Mouse (Mus musculus) testis, postnatal 10 days (tissue): ENCODE measurements around the gene Rasgef1b.
A peak's percentile ranks its signal among the peaks of the same experiment; 100 is the strongest.

Source experiments
- DNase-seq: peaks from one replicate; pipeline ENCODE4 v3.0.0; 2021; ENCODE audit warnings: low spot score

Gene Rasgef1b

GRCm38 (mm10) chr5:99707261-99707660 is 21.6 kb downstream of the Rasgef1b start:
- DNase-seq = peak; percentile 76

- no peak for DNase-seq
Observed at GRCm38 (mm10) chr5:99701811-99702210, 27.1 kb downstream of the Rasgef1b start.

GRCm38 (mm10) chr5:99694712-99695360 is 34.0 kb downstream of the Rasgef1b start:
- no peak for DNase-seq

- no peak for DNase-seq
Observed at GRCm38 (mm10) chr5:99689909-99690308, 39.0 kb downstream of the Rasgef1b start.

GRCm38 (mm10) chr5:99687894-99688293 is 41.0 kb downstream of the Rasgef1b start:
- DNase-seq = no peak

GRCm38 (mm10) chr5:99684023-99684422 is 44.8 kb downstream of the Rasgef1b start:
- no peak for DNase-seq

GRCm38 (mm10) chr5:99669971-99670571 is 58.8 kb downstream of the Rasgef1b start:
- DNase-seq = no peak

- DNase-seq = no peak
Observed at GRCm38 (mm10) chr5:99656024-99656423, 72.8 kb downstream of the Rasgef1b start.

GRCm38 (mm10) chr5:99652931-99653330 is 75.9 kb downstream of the Rasgef1b start:
- DNase-seq = peak; percentile 53

GRCm38 (mm10) chr5:99641407-99641806 is 87.5 kb downstream of the Rasgef1b start:
- no peak for DNase-seq

GRCm38 (mm10) chr5:99636575-99636974 is 92.3 kb downstream of the Rasgef1b start:
- no peak for DNase-seq

- DNase-seq = peak; percentile 52
Observed at GRCm38 (mm10) chr5:99634010-99634541, 94.8 kb downstream of the Rasgef1b start.

GRCm38 (mm10) chr5:99633548-99633947 is 95.3 kb downstream of the Rasgef1b start:
- no peak for DNase-seq

- no peak for DNase-seq
Observed at GRCm38 (mm10) chr5:99632649-99633310, 96.1 kb downstream of the Rasgef1b start.

- DNase-seq = peak; percentile 61
Observed at GRCm38 (mm10) chr5:99630087-99630486, 98.8 kb downstream of the Rasgef1b start.

GRCm38 (mm10) chr5:99625603-99626002 is 103.3 kb downstream of the Rasgef1b start:
- no peak for DNase-seq

GRCm38 (mm10) chr5:99620771-99621170 is 108.1 kb downstream of the Rasgef1b start:
- DNase-seq = no peak

GRCm38 (mm10) chr5:99617271-99617800 is 111.5 kb downstream of the Rasgef1b start:
- DNase-seq = no peak

- DNase-seq = no peak
Observed at GRCm38 (mm10) chr5:99613321-99614118, 115.3 kb downstream of the Rasgef1b start.

- no peak for DNase-seq
Observed at GRCm38 (mm10) chr5:99607602-99608001, 121.3 kb downstream of the Rasgef1b start.

GRCm38 (mm10) chr5:99606164-99606858 is 122.6 kb downstream of the Rasgef1b start:
- no peak for DNase-seq
